Mouse (Mus musculus) fibroblast of lung, adult 2 months (primary cell): ENCODE measurements around the gene Gm7861.
"Not testable (repeated sequence)": the region's sequence is repeated elsewhere in the genome, so short reads cannot be mapped to it uniquely, and the experiment has no call there.

Experiments used
- DNase-seq: peaks from one replicate; pipeline ENCODE4 v3.0.0-alpha.2; 2011; ENCODE audit warnings: low read depth

Gm7861 gene

GRCm38 (mm10) chr8:21594408-21594807, at the start of gene Gm7861:
TSS of gene Gm7861 (minus strand) at chr8:21594508.
- not testable (repeated sequence) for DNase-seq

DNA sequence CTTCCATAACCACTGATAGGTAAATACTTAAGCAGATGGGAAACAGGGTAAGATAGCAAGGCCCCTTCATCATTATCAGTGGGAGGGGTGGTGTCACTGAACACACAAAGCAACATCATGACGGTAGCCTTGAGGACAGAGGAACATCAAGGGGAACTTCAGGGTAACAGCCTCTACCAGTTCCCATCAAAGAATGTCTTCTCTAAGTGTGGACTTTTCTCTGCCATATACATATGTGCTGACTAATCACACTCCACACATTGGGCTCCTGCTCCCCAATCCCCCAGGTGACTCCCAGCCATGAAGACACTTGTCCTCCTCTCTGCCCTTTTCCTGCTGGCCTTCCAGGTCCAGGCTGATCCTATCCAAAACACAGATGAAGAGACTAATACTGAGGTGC, 23.6 kb upstream of the Gm7861 start, which contains the start of gene Defa26:
TSS of gene Defa26 (plus strand) at position 301 of the 400 bp plus-strand sequence.
- not testable (repeated sequence) for DNase-seq

GRCm38 (mm10) chr8:21582706-21583105, 11.6 kb downstream of the Gm7861 start, which contains the start of gene Defa28:
TSS of gene Defa28 (plus strand) at chr8:21583006.
- DNase-seq = not testable (repeated sequence)

DNA sequence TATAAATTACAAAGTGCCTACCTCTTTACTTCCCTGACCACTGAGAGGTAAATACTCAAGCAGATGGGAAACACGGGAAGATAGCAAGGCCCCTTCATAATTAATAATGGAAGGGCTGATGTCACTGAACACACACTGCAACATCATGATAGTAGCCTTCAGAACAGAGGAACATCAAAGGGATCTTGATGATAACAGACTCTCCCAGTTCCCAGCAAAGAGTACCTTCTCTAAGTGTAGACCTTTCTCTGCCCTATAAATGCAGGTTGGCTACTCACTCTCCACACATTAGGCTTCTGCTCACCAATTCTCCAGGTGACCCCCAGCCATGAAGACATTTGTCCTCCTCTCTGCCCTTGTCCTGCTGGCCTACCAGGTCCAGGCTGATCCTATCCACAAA, 29.2 kb downstream of the Gm7861 start, which contains the start of gene Defa37:
TSS of gene Defa37 (plus strand) at position 301 of the 400 bp plus-strand sequence.
- DNase-seq = not testable (repeated sequence)
